Mouse (Mus musculus): ENCODE data around the gene Ngfr.

- no peak for TF ChIP-seq POLR2A (IDR thresholded peaks at IDR 0.05; ENCODE audit: insufficient read depth, low read depth, low read length)
- no peak for TF ChIP-seq CTCF (IDR thresholded peaks at IDR 0.05; ENCODE audit: insufficient read depth, low read depth, low read length)
These were observed 30.4 kb upstream of the Ngfr start for GRCm38 (mm10) chr11:95617785-95618465.
